Mouse (Mus musculus): ENCODE results near the gene Cnga4. TPM values are rescaled to one million over a fixed set of nuclear protein-coding genes. Genes with fewer than 3 reads are reported as not detected.
"Not testable (repeated sequence)": the region's sequence is repeated elsewhere in the genome, so short reads cannot be mapped to it uniquely, and the experiment has no call there.

Gene Cnga4
- polyA plus RNA-seq (2014; fragmentation: Nextera tagmentation; extraction: Ambion mirVana) = not detected in 2 replicates

- no peaks in the 10 kb centered on the region for H3K4me1 ChIP-seq (ENCODE audit: control insufficient read depth, insufficient read depth, low read length)
- H3K27ac ChIP-seq (replicated peaks; ENCODE audit: low read depth, low read length) = no peak within 1 kb of the TSS
- no peaks in the 10 kb centered on the region for H3K36me3 ChIP-seq (ENCODE audit: control insufficient read depth, insufficient read depth, low read length)
- H3K27me3 ChIP-seq (ENCODE audit: control insufficient read depth, insufficient read depth, low read length) = no peaks in the 10 kb centered on the region
- ATAC-seq (ENCODE audit: insufficient number of reproducible peaks, low FRiP score, low TSS enrichment, low read depth) (no peak), DNase-seq (ENCODE audit: low spot score) (no peak)
- WGBS = 56% methylated on average over 5 of the region's 5 CpGs
- no peak within 1 kb of the TSS for H3K4me2 ChIP-seq (ENCODE audit: low read depth, severe bottlenecking)
- H3K4me3 ChIP-seq (ENCODE audit: low read depth, low read length) = no peak within 1 kb of the TSS
- no peaks in the 10 kb centered on the region for H3K9me3 ChIP-seq (ENCODE audit: control insufficient read depth, low read length)
- H3K9ac ChIP-seq (ENCODE audit: low read length) = no peak within 1 kb of the TSS
Observed at GRCm38 (mm10) chr7:105404268-105404667, at the start of gene Cnga4. Cnga4 (plus strand) TSS chr7:105404568.

GRCm38 (mm10) chr7:105356064-105356463, 48.3 kb upstream of the Cnga4 start:
- no CpG with 5 or more reads among the region's 5 CpGs for WGBS
- not testable (repeated sequence) for H3K4me3 ChIP-seq (ENCODE audit: low read depth, low read length); H3K27ac ChIP-seq (replicated peaks; ENCODE audit: low read depth, low read length); H3K4me2 ChIP-seq (ENCODE audit: low read depth, severe bottlenecking); H3K36me3 ChIP-seq (ENCODE audit: control insufficient read depth, insufficient read depth, low read length); H3K9ac ChIP-seq (ENCODE audit: low read length); H3K27me3 ChIP-seq (ENCODE audit: control insufficient read depth, insufficient read depth, low read length); H3K9me3 ChIP-seq (ENCODE audit: control insufficient read depth, low read length); H3K4me1 ChIP-seq (ENCODE audit: control insufficient read depth, insufficient read depth, low read length); ATAC-seq (ENCODE audit: insufficient number of reproducible peaks, low FRiP score, low TSS enrichment, low read depth); DNase-seq (ENCODE audit: low spot score)

GRCm38 (mm10) chr7:105356487-105356886, 47.9 kb upstream of the Cnga4 start:
- 94% methylated on average over 1 of the region's 2 CpGs for WGBS
- H3K27me3 ChIP-seq (ENCODE audit: control insufficient read depth, insufficient read depth, low read length); H3K4me1 ChIP-seq (ENCODE audit: control insufficient read depth, insufficient read depth, low read length); ATAC-seq (ENCODE audit: insufficient number of reproducible peaks, low FRiP score, low TSS enrichment, low read depth); H3K36me3 ChIP-seq (ENCODE audit: control insufficient read depth, insufficient read depth, low read length); H3K9ac ChIP-seq (ENCODE audit: low read length); H3K4me2 ChIP-seq (ENCODE audit: low read depth, severe bottlenecking); H3K27ac ChIP-seq (replicated peaks; ENCODE audit: low read depth, low read length); DNase-seq (ENCODE audit: low spot score); H3K9me3 ChIP-seq (ENCODE audit: control insufficient read depth, low read length); H3K4me3 ChIP-seq (ENCODE audit: low read depth, low read length): not testable (repeated sequence)

- Histone ChIP-seq H3K9ac (ENCODE audit: low read length) (no peak overlapping the region), H3K4me3 (ENCODE audit: low read depth, low read length) (no peak overlapping the region), H3K4me1 (ENCODE audit: control insufficient read depth, insufficient read depth, low read length) (no peaks in the 10 kb centered on the region), H3K27me3 (ENCODE audit: control insufficient read depth, insufficient read depth, low read length) (no peaks in the 10 kb centered on the region), H3K36me3 (ENCODE audit: control insufficient read depth, insufficient read depth, low read length) (no peaks in the 10 kb centered on the region), H3K4me2 (ENCODE audit: low read depth, severe bottlenecking) (no peak overlapping the region), H3K9me3 (ENCODE audit: control insufficient read depth, low read length) (no peaks in the 10 kb centered on the region), H3K27ac (replicated peaks; ENCODE audit: low read depth, low read length) (no peak overlapping the region)
- 78% methylated on average over 2 of the region's 2 CpGs for WGBS
- no peak for ATAC-seq (ENCODE audit: insufficient number of reproducible peaks, low FRiP score, low TSS enrichment, low read depth)
- DNase-seq (ENCODE audit: low spot score) = no peak
Observed at GRCm38 (mm10) chr7:105361713-105362112, 42.7 kb upstream of the Cnga4 start.

- Histone ChIP-seq H3K4me3 (ENCODE audit: low read depth, low read length) (no peak overlapping the region), H3K4me1 (ENCODE audit: control insufficient read depth, insufficient read depth, low read length) (no peaks in the 10 kb centered on the region), H3K36me3 (ENCODE audit: control insufficient read depth, insufficient read depth, low read length) (no peaks in the 10 kb centered on the region), H3K9me3 (ENCODE audit: control insufficient read depth, low read length) (no peaks in the 10 kb centered on the region), H3K27ac (replicated peaks; ENCODE audit: low read depth, low read length) (no peak overlapping the region), H3K27me3 (ENCODE audit: control insufficient read depth, insufficient read depth, low read length) (no peaks in the 10 kb centered on the region), H3K9ac (ENCODE audit: low read length) (no peak overlapping the region), H3K4me2 (ENCODE audit: low read depth, severe bottlenecking) (no peak overlapping the region)
- WGBS = 78% methylated on average over 5 of the region's 5 CpGs
- no peak for ATAC-seq (ENCODE audit: insufficient number of reproducible peaks, low FRiP score, low TSS enrichment, low read depth)
- DNase-seq (ENCODE audit: low spot score) = no peak
Observed at GRCm38 (mm10) chr7:105367268-105367667, 37.1 kb upstream of the Cnga4 start.

- H3K4me2 ChIP-seq (ENCODE audit: low read depth, severe bottlenecking) = no peak within 1 kb of the TSS
- 93% methylated on average over 1 of the region's 1 CpGs for WGBS
- no peak for ATAC-seq (ENCODE audit: insufficient number of reproducible peaks, low FRiP score, low TSS enrichment, low read depth)
Observed at GRCm38 (mm10) chr7:105367930-105368329, 36.4 kb upstream of the Cnga4 start, which contains the start of gene Olfr692. Olfr692 (plus strand) TSS chr7:105368230.

GRCm38 (mm10) chr7:105368521-105368920, 35.8 kb upstream of the Cnga4 start:
- ATAC-seq (ENCODE audit: insufficient number of reproducible peaks, low FRiP score, low TSS enrichment, low read depth) (0 out of 2 replicates have a peak, but pooled peaks have one; percentile 21), DNase-seq (ENCODE audit: low spot score) (no peak)
- Histone ChIP-seq H3K9ac (ENCODE audit: low read length) (no peak overlapping the region), H3K27me3 (ENCODE audit: control insufficient read depth, insufficient read depth, low read length) (no peaks in the 10 kb centered on the region), H3K4me3 (ENCODE audit: low read depth, low read length) (no peak overlapping the region), H3K4me2 (ENCODE audit: low read depth, severe bottlenecking) (no peak overlapping the region), H3K9me3 (ENCODE audit: control insufficient read depth, low read length) (no peaks in the 10 kb centered on the region), H3K36me3 (ENCODE audit: control insufficient read depth, insufficient read depth, low read length) (no peaks in the 10 kb centered on the region), H3K27ac (replicated peaks; ENCODE audit: low read depth, low read length) (no peak overlapping the region), H3K4me1 (ENCODE audit: control insufficient read depth, insufficient read depth, low read length) (no peaks in the 10 kb centered on the region)
- 92% methylated on average over 4 of the region's 4 CpGs for WGBS

More at GRCm38 (mm10) chr7:105367930-105368329, 36.4 kb upstream of the Cnga4 start, which contains the start of gene Olfr692:
- no peaks in the 10 kb centered on the region for H3K9me3 ChIP-seq (ENCODE audit: control insufficient read depth, low read length)
- H3K36me3 ChIP-seq (ENCODE audit: control insufficient read depth, insufficient read depth, low read length) = no peaks in the 10 kb centered on the region
- H3K4me1 ChIP-seq (ENCODE audit: control insufficient read depth, insufficient read depth, low read length) = no peaks in the 10 kb centered on the region
- no peak within 1 kb of the TSS for H3K4me3 ChIP-seq (ENCODE audit: low read depth, low read length)
- no peak for DNase-seq (ENCODE audit: low spot score)
- H3K9ac ChIP-seq (ENCODE audit: low read length) = no peak within 1 kb of the TSS
- no peaks in the 10 kb centered on the region for H3K27me3 ChIP-seq (ENCODE audit: control insufficient read depth, insufficient read depth, low read length)
- H3K27ac ChIP-seq (replicated peaks; ENCODE audit: low read depth, low read length) = no peak within 1 kb of the TSS

- H3K4me1 ChIP-seq (ENCODE audit: control insufficient read depth, insufficient read depth, low read length) = no peaks in the 10 kb centered on the region
- H3K4me2 ChIP-seq (ENCODE audit: low read depth, severe bottlenecking) = no peak overlapping the region
- DNase-seq (ENCODE audit: low spot score) = no peak
- ATAC-seq (ENCODE audit: insufficient number of reproducible peaks, low FRiP score, low TSS enrichment, low read depth) = no peak
- no peak overlapping the region for H3K4me3 ChIP-seq (ENCODE audit: low read depth, low read length)
- H3K27me3 ChIP-seq (ENCODE audit: control insufficient read depth, insufficient read depth, low read length) = no peaks in the 10 kb centered on the region
- H3K27ac ChIP-seq (replicated peaks; ENCODE audit: low read depth, low read length) = no peak overlapping the region
- no peak overlapping the region for H3K9ac ChIP-seq (ENCODE audit: low read length)
- WGBS = 81% methylated on average over 1 of the region's 1 CpGs
- peaks cover 6% of the 10 kb centered on the region for H3K36me3 ChIP-seq (ENCODE audit: control insufficient read depth, insufficient read depth, low read length)
- no peaks in the 10 kb centered on the region for H3K9me3 ChIP-seq (ENCODE audit: control insufficient read depth, low read length)
Observed at GRCm38 (mm10) chr7:105372912-105373311, 31.5 kb upstream of the Cnga4 start.

GRCm38 (mm10) chr7:105373509-105373908, 30.9 kb upstream of the Cnga4 start:
- 87% methylated on average over 4 of the region's 4 CpGs for WGBS
- no peak for ATAC-seq (ENCODE audit: insufficient number of reproducible peaks, low FRiP score, low TSS enrichment, low read depth)
- H3K27me3 ChIP-seq (ENCODE audit: control insufficient read depth, insufficient read depth, low read length) = no peaks in the 10 kb centered on the region

More at GRCm38 (mm10) chr7:105373509-105373908, 30.9 kb upstream of the Cnga4 start:
- DNase-seq (ENCODE audit: low spot score) = no peak
- Histone ChIP-seq H3K9ac (ENCODE audit: low read length) (no peak overlapping the region), H3K27ac (replicated peaks; ENCODE audit: low read depth, low read length) (no peak overlapping the region), H3K4me2 (ENCODE audit: low read depth, severe bottlenecking) (no peak overlapping the region), H3K9me3 (ENCODE audit: control insufficient read depth, low read length) (no peaks in the 10 kb centered on the region), H3K4me3 (ENCODE audit: low read depth, low read length) (no peak overlapping the region), H3K36me3 (ENCODE audit: control insufficient read depth, insufficient read depth, low read length) (peaks cover 9% of the 10 kb centered on the region), H3K4me1 (ENCODE audit: control insufficient read depth, insufficient read depth, low read length) (no peaks in the 10 kb centered on the region)

Measured in limb, embryonic 11.5 days (tissue).